Mouse (Mus musculus): ENCODE results near the gene Antxr2.

- no peak for TF ChIP-seq POLR2A (IDR thresholded peaks at IDR 0.05; ENCODE audit: low read depth, low read length)
- no peak for TF ChIP-seq CTCF (conservative IDR thresholded peaks at IDR 0.05; ENCODE audit: insufficient read depth, insufficient read length, low read depth, low read length)
Measured at GRCm38 (mm10) chr5:97835418-97835817, 195.4 kb downstream of the Antxr2 start.

Data from kidney, adult 2 months (tissue).